Mouse (Mus musculus) common myeloid progenitor, adult 5-6 weeks (primary cell): ENCODE measurements around the gene Malrd1. TPM values are rescaled to one million over a fixed set of nuclear protein-coding genes. Genes with fewer than 3 reads are reported as not detected.
"Not testable (repeated sequence)": the region's sequence is repeated elsewhere in the genome, so short reads cannot be mapped to it uniquely, and the experiment has no call there.

Experiments
- ATAC-seq: replicated peaks from 2 replicates; pipeline ENCODE4 v1.8.0; 2016; ENCODE audit warnings: low read depth, mild to moderate bottlenecking, moderate TSS enrichment, inconsistent platforms; ENCODE audit not compliant: poor library complexity, severe bottlenecking
- total RNA-seq: library from RNA; stranded (forward); fragments of 200-1000, 187-1606 nt; gene quantifications from 2 replicates; pipeline ENCODE4 v1.2.3, GENCODE M21; 2017

The Malrd1 gene
- total RNA-seq, 1 experiment from 2014 or later, result not detected

DNA sequence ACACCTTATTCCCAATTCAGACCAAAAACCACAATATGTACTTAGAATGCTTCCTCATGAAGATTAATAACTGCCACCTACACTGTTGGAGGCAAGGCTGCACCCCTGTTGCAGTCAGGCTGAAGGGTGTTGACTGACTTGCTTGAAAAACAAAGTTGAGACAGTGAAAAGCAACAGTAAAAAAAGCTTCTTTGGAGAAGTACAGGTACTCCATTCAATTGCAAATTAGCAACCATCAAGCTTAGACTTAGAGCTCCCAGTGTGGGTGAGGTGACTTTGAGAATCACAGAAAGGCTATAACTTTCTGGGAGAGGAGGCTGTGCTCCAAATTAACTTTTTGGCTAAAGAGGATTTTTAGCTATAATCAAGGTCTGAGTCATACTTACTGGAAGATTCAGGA, 491.4 kb downstream of the Malrd1 start:
- ATAC-seq, result not testable (repeated sequence)

DNA sequence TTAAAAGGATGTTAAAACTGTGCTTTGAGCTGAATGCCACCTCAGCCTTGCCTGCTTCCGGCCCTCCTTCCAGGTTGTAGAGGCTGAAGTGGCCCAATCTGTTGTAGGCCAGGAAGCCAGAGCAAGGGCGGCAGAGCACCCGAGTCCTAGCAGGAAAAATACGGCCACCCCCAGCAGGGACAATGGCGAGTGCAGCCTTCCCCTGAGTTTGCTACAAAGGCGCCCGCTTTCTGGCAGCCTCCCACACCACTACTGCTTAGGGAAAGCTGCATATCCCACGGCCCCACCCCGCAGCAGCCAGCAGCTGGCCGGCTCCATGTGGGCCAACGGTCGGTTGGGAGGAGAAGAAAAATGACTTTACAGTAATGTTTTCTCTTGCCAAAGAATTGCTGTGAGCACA, 503.5 kb downstream of the Malrd1 start:
- no peak for ATAC-seq

DNA sequence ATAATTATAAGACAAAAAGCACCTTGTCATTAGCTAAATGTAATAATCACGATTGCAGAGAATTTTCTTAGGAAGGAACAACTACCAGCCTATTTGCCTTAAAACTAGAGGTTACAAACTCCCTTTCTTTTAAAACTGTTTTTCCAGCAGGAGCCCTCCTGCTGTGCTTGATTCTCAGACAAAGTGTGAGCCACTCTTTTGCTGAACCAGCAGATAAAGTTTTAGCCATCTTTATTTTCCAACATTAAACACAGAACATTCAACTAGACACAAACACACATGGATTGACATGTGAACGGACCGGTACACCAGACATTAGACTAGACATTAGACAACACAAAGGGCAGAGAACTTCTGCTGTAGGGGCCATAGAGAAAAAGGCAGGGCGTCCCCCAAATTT, 505.3 kb downstream of the Malrd1 start:
- no peak for ATAC-seq

DNA sequence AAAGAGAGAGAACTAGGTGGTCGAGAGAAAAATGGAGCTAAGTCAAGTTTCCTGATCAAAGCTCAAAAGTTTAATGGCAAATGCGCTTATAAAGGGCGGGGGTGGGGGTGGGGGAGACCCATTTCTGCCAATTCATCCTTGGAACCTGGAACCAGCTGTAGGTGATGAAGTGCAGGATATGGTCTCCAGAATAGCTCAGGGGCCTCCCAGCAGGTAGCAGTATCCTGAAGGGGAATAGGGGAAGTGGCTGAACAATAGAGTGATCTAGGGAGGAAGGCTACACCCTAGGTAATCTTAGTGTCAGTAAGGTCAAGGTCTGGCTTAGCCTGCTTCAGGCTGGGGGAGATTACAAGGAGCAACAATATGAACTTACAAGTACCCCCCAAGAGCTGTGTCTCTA, 506.5 kb downstream of the Malrd1 start:
- no peak for ATAC-seq

DNA sequence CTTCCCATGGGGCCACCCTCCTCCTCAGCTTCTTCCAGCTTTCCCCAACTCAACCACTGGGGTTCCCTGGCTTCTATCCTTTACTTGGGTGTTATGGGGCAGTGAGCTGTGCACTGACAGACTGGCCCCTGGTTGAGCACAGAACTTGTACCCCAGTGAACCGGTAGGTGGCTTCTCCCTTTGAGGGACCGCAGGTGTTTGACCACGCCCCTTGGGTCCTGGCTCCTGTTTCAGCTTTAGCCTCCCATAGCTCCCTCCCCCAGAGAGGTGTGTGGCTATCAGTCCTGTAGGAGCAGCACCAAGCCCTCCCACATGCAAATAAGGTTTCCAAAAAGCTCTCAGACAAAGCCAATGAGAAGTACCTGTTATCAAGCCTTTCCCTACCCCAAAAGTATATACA, 584.4 kb downstream of the Malrd1 start:
- no peak for ATAC-seq

DNA sequence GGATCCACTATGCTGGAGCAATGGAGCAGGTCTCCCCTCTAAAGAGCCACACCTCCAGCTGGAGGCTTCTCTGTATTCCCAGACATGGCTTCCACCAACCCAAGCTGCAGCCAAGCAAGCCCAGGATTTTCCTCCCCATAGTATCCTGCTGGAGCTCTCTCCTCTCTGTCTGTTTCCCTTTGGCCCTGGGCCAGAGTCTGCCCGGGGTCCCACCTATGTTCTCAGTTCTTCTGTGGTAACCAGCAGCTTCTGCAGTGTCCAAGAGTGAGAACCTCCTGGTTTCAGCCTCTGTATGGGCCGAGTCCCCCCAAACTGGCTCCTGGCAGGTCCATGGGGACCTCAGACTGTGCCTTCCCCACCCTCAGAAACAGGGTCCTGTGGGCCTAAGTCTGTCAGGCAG, 587.1 kb downstream of the Malrd1 start:
- no peak for ATAC-seq

DNA sequence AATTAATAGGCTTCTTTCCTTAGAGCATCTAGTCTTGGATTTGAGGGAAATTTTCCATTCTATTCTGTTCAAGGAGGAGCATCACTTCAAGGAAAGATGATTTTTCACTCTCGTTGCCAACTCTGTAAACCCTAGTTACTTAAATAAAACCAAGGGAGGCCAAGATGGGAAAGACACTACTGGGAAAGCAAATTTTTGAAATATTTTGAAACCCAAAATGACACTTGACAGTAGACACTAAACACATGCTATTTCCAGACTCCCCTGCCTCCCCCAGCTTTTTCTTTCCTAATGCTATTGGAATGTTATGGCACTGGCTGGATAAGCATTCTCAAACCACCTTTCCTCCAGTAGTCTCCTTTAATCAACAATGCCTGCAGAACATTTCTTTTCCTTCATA, 621.7 kb downstream of the Malrd1 start:
- ATAC-seq, result no peak

DNA sequence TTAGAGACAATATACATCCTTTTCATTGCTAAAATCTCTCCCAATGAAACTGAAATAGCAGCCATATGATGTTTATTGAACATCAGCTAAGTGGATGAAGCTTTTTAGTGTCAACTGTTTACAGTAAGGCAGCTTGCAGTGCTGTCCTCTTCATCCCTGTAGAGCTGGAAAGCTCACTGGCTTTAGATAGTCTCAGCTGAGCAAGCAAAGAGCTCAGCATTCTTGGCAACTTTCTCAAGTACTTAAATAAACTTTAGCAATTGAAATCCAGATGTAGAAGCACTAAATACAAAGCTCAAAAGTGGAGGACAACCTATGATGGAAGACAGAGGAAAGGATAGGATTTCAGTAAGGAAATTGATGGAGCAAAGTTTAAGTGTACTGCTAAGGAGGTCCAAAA, 626.3 kb downstream of the Malrd1 start:
- no peak for ATAC-seq

DNA sequence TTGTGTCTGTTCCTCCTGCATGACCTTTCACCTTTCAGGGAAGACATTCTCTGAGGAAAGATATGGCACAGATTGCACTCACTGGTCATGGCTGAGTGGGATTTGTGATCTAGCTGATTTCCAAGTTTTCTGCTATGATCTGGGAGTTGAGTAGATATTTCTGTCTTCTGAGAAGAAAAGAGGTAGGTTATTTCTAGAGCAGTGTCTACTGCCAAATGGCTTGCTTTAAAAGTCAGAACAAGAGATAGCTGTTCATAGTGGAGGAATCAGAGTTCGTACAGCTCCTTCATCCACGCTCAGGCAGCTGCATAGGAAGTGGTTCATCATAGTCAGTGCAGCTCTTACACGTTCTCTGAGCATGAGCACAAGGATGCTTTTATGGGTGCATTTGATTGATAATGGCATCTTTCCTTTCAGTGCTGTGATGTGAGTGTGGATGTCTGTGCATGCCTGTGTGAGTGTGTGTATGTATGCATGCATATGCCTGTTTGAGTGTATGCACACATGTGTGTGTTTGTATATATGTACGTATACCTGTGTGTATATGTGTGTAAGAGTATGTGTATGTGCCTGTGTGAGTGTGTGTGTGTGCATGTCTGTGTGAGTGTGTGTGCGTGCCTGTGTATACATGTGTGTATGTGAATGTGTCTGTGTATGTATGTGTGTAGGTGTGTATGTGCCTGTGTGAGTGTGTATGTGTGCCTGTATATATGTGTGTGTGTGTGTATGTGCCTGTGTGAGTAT, 637.1 kb downstream of the Malrd1 start:
- no peak for ATAC-seq

DNA sequence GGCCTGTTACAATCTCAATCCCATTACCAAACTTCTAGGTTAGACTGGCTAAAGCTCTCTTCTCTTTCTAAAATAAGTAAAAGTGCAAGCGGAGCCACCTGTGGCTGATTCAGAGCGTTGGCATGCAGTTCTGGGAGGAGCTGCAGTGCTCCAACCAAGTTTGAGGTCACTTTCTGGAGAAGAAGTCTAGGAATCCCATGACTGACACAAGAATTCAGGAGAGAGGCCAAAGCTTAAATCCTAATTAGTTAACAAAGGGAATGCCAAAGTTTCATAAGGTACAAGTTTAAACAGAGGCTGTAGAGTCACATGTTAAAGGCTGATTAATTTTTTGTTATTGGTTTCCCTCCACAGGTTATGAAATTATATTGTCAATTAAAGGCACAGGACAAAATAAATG, 642.3 kb downstream of the Malrd1 start:
- ATAC-seq, result no peak

DNA sequence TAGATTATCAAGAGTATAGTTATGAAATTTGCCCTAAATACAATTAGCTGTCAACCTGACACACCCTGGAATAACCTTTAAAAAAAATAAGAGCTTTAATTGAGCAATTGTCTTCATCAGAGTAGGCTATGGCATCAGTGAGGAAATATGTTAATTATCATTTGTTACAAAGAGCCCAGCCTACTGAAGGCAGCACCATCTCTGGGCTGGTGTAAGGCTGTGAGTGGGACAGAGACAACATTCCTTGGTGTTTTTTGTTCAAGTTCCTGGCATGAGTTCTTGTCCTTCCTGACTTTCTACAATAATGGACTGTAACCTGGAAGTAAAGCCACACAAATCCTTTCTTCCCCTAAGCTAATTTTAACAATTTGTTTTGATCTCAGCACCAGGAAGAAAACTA, 645.8 kb downstream of the Malrd1 start:
- ATAC-seq, result no peak

DNA sequence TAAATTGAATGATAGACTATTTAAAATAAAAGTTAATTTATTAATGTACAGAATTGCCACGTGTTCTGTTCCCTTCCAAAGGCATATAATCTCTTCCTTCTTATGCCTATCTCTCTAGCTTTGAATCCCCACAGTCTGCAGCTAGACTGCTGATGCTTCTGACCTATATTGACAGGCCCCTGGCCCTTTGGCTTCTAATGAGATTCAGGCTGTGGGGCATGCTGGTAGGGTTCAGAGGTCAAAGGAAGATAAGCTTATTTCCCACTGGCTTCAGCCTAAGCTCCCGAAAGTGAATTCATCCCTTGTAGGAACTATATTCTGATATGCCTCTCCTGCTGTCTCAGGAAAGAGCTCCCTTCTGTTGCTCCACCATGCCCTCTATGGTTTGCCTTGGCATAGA, 647.1 kb downstream of the Malrd1 start:
- no peak for ATAC-seq

DNA sequence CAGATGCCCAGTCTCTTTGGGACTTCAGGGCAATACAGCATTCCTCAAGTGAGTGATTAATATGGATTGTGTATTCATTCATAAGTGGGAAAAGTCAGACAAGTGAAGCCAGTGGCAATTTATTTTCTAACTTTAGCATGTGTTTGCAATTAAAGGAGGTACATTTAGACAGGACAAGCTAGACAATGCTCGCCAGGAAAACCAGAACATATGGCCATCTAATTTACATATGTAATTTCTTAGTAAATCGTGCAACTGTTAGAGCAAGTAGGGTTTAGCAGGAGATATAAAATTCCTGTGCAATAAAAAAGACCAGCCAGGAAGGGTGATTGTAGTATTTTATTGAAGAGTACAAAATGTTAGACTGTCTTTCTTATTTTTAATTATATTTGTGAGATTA, 655.9 kb downstream of the Malrd1 start:
- ATAC-seq, result no peak

DNA sequence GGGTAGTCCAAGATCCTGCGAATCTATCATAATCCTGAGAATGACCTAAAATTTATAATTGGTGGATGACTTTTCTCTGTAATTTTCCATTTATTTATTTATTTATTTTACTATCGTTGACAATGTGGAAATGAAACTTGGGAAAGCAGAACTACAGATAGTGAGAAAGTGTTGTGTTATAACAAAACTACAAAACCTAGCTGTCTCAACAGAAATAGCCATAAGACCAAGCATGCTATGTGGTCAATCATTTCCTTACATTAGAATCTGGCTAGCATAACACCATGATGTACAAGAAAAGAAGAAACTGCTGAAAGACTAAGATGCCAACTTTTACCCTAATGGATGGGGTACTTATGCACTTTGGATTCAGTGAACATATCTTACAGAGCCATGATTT, 656.9 kb downstream of the Malrd1 start:
- ATAC-seq, result peak; percentile 50; the same call in 1 of the 2 replicates

DNA sequence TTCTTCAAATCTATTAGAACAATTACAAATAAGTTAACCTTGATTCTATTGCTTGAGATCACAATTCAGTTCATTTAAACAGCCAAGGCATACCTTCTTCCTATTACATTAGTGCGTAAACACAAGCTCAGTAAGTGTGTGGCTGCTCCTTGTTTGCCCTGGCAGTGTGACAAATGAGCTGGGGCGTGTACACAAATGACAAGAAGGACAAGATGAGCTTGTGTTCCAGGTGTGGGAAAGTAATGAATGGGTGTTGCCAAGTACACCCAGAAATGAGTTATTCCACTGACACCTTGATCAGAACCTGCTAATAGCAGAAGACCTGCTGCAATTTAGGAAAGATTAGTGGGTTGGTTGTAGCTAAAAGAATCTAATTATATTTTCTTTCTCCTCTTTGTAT, 683.7 kb downstream of the Malrd1 start:
- ATAC-seq, result no peak

DNA sequence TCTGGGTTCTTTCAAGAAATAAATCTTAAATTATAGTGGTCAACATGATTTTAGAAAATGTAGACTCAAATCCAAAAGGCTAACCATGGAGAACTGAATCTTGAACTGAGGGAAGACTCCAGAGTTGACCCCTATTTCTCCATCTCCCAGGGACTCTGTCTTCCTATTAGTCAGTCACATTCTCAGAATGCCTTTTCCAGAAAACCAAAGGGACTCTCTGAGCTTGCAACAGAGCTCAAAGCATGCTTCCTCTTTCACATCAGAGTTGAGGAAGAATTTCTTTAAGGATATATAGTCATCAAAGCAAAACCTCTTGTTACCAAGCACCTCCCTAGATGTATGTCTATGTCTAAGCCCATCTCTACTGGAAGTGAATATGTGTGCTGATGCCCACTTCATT, 686.5 kb downstream of the Malrd1 start:
- ATAC-seq, result no peak

DNA sequence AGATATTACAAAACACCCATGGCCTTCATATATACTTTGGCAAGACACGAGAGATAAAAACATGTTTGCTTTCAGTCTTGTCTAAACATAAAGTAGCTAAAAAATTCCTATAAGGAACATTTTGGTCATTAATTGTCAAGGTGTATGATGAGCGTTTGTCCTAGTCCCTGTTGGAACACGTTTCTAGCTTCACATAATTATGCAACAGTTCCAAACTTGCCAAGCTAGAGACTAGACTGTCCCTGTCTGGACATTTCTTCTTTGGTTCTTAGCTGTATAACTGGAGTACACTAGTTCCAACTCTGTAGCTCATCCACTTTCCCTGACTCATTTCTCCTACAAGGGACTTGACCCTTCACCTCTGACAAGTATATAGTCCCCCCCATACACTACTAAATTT, 687.8 kb downstream of the Malrd1 start:
- ATAC-seq, result no peak

DNA sequence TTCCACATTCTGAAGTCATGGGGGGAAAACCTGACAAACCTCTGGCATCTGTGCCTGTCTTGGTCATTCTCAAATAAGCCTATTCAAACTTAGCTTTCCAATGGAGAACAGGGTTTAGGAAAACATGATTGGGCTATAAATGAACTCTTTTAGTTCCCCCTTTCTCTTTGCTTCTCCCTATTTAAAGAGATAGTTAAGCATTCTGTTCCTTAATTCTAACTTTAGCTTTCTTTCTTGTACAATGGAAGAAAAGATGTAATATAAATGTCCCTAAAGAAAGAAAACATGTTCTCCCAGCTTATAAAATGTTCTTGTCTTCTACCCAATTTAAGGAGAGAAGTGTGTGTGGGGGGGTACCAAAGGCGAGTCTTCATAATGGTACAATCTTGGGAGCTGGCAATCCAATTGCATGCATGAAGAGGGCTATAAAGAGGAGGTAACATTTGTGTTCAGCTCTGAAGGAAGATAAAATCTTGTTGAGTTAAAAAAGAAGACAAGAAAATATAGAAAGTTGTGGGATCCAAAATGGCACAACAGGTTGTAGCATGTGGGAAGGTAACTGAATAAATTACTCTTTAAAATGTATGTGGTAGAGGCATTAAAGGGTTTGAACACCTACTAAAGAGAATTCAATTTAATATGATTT, 702.0 kb downstream of the Malrd1 start:
- no peak for ATAC-seq

DNA sequence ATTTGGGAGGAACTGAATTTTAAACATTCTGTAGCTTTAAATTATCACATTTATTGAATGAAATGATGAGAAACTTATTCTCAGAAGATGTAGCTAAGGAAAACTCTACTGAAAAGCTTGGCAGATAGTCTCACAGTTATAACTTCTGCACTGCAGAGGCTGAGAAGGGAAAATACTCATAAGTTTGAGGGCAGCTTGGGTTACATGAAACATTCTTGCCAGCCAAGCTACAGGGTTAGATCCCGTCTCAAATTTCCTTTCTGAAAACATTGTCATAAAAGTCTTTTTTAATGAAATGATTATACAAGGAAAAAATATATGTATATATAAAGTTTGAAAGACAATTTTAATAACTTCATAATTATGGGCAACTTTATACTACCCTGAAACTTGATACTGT, 714.6 kb downstream of the Malrd1 start:
- no peak for ATAC-seq

DNA sequence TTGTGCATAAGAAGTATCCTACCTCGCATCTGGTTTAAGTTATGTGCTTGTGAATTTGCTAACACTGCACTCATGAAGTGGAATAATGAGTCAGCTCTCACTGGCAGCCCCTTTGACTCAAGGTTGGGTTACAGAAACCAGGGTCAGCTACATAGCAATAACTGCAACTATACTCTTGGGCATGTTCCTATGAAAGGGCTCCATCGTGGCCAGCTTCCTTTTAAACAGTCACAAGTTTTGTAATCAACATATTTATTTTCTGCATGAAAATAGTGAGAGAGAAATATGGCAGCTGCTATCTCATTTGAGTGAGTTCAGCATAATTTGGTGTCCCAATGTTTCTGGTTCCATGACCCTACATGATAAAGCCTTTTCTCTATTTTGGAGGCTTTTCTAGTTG, 716.8 kb downstream of the Malrd1 start:
- ATAC-seq, result no peak

DNA sequence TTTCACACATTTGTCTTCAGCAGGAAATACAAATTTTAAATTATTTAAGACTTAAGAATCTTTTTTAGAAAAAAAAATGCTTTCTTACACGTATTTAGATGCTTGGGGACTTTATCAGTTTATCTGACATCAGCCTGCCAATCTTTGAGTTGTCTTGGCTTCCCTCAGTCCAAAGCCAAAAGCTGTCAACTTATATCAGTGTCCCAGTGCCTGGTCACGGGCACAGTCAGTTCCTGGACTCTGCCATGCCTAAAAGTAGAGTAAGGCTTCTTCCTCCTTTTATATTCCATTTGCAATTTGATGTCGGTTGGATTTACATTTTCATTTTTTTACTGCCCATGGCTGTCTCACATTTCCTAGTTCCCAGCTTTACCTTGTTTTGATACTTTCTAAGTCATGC, 722.6 kb downstream of the Malrd1 start:
- ATAC-seq, result no peak

DNA sequence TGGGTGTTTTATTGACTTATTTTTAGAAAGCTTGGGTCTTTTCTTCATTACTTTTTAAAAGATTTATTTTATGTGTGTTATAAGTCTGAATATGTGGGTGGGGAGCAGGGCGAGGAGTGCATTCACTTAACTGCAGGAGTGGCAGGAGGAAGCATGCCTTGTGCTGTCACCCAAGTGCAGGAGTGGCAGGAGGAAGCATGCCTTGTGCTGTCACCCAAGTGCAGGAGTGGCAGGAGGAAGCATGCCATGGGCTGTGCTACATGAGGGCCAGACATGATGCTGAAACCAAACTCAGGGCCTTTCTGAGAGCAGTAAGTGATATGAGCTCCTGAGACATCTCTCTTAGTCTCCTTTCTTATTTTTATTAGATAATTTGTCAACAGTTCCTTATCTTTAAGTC, 726.0 kb downstream of the Malrd1 start:
- 0 out of 2 replicates have a peak, but pooled peaks have one; percentile 36 for ATAC-seq
